Mouse (Mus musculus): ENCODE results near the gene Dmpk.

DNA sequence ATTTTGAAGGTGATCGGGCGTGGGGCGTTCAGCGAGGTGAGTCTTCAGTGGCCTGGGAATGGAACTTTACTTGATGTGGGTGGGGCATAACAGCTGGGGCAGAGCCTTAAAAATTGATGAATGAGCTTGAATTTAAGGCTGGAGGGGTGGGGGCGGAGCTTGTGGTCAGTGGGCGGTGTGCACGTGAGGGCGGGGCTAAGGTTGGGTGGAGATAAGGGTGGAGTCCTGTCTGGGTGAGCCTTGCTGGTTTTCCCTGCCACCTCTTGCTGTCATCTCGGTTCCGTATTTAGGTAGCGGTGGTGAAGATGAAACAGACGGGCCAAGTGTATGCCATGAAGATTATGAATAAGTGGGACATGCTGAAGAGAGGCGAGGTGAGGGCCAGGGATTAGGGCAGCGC lies 2.4 kb downstream of the Dmpk start:
- no peak for TF ChIP-seq CTCF (IDR thresholded peaks at IDR 0.05; ENCODE audit: control insufficient read depth, insufficient read depth, insufficient read length)
- peak; percentile 81 for TF ChIP-seq USF1 (IDR thresholded peaks at IDR 0.05; ENCODE audit: low read depth)
- no peak for TF ChIP-seq MAX (IDR thresholded peaks at IDR 0.05)
- no peak for TF ChIP-seq CEBPB (IDR thresholded peaks at IDR 0.05; ENCODE audit: low read depth)
- no peak for TF ChIP-seq MYOD1 (IDR thresholded peaks at IDR 0.05; ENCODE audit: control insufficient read depth, insufficient read length, low read depth)

Data from C2C12 (cell line).